Mouse (Mus musculus) lung, postnatal 10 days (tissue): ENCODE data around the gene Csnk1d.

ENCODE experiments used
- DNase-seq: peaks from one replicate; pipeline ENCODE4 v3.0.0; 2021

Csnk1d gene

GRCm38 (mm10) chr11:120984448-120985330 is 6.4 kb downstream of the Csnk1d start:
- DNase-seq = no peak

DNA sequence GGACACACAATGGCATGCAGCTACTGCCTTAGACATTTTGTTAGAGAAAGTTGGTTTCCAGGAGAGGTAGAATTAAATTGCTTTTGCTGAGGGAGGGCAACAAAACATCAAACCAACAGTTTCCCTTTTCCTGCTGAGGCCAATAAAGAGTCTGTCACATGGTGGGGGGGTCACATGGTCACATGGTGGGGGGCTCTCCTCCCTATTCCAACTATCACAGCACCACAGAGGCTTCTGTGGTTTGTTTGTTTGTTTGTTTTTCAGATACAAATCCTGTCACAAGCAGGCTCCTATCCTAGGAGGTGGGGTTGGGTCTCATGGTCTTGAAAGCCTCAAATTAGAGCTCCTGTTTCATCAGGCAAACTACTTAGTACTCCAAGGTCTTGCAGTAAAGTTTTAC is 8.7 kb downstream of the Csnk1d start:
- no peak for DNase-seq

DNA sequence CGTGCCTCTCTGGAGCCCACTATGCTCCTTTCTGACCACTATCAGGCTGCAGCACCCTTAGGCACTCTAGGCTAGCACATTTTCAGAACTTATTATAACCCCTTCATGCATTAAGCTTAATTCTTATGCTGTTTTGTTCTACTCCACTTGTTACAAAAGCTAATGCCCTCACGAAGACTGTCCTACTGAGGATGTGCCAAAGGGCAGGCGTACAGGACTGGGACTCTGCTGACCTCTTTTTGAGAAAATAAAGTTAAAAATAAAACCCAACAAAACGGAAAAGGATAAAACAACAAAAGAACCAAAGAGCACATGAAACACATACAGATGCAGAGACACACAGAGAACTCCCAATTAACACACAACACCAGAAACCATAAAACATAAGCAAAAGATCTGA is 9.5 kb downstream of the Csnk1d start:
- DNase-seq = no peak

DNA sequence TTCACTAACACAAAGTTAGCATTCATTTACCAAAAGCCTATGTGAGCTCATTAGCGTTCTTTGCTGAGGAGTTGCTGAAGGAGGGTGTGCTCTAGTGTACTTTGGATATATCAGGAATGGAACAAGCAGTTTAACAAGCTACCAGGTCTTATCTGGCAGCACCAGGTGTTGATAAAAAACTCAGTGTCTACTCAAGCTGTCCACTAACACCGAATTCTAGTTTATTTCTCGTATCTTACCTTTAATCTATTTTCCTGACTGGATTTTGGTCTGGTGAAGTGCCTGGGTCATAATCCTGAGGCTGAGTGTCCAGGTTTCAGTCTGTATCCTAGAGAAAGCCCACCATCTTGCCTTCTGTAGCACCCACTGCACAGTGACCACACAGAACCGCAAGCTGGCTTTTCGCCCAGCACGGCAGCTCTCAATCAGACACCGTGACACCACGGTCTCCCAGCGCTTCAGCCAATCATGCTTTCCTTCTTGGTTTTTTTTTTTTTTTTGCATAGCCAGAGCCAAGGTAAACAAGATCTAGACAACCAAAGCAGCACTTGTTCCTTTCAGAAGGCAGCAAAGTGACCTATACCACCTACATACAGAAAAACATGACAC is 10.6 kb downstream of the Csnk1d start:
- peak; percentile 57 for DNase-seq

DNA sequence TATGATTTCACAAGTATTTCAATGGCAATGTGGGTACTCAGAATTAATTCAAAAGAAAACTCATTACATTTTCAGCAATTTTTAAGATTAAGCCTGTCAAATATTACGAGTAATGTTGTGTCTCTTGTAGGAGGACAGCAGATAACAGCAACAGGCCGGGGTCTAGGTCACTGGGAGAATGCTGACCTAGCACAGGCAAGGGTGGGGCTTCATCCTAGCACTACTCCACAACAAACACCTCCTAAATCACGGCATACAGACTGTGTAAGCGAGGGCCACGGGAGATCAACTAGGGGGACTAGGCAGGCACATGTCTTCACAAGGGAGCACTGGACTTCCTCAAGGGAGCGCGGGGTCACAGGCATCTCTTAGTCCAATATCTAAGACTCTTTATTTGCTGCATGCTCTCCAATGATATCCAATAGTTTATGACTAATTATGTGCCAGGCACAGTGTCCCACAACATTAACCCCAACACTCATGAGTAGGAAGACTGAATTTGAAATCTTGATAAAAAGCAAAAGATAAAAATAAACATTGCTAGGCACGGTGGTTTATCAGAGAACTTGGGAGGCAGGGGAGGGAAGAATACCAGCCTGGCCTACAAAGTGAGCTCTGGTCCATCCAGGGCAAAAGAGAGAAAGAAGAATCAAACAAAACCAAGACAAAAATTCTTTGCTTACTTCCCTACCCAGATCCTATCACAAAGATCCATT is 11.3 kb downstream of the Csnk1d start:
- DNase-seq = no peak

DNA sequence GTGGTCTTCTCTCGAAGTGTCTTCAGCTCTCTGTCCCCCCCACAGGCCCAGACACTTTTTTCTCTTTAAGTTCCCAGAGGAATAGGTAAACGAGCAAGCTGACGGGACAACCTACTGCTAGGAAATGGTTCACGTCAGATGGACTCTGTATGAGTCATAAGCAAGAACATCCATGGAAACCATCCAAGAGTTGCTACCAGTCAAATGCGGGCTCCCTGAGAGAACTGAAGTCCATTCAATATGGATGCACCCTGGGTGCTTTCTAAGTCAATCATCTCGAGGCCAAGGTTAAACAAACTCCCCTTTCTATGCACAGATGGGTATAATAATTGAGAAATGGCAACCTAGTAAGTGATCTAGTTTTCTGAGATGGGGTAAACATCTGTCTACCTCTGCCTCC is 17.8 kb downstream of the Csnk1d start:
- no peak for DNase-seq

DNA sequence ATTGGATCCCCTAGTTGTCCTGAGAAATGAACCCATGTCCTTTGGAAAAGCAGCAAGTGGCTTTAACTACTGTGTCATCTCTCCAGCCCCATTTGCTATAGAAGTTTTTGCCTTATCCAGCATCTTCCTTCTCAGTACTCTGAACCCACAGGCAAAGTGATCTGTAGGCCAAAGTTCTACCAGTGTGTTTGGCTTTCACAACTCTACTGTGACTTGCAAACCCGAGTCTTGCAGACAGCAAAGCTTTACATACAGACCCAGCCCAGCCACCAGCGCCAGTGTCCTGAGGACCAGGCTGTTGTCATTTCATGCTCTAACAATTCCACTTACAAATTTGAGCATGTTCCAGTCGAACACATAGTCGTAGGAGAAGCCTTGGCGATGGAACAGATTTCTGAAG is 19.9 kb downstream of the Csnk1d start:
- DNase-seq = no peak

DNA sequence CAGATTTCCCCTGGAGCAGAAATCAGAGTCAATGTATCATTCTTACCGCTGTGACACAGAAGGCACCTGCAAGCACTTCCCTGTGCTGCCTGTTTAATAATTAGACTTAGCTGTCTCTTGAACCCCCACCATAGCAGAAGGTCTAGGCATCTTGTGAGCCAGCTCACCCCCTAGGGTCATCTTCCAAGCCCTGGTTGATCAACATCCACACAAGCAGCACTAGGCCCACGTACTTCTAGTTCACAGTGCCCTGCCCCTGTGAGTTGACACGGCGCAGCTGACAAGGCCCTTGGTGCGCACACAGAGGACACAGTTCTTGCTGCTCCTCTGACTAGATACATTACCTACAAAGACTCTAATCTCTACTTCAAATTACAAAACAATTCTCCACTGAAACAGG is 21.4 kb downstream of the Csnk1d start:
- DNase-seq = no peak

DNA sequence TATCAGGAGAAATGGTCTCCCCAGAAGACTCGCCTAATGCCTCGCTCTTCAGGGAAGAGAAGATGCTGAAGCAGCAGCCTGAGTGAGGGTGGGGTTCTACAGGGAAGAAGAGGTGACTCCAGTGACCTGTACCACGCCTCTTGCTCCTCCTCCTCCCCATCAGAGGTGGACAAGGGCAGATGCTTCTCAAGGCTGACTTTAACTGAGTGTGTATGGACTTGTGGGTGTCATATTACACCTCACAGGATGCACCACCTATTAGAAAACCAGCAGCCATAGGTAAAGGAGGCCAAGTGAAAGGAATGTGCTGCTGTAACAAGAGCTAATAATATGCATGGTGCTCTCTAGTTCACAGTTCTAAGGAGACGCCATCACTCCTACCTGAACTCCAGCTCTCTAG is 25.5 kb downstream of the Csnk1d start:
- DNase-seq = no peak

GRCm38 (mm10) chr11:120964195-120965157 is 26.7 kb downstream of the Csnk1d start:
- DNase-seq = no peak

DNA sequence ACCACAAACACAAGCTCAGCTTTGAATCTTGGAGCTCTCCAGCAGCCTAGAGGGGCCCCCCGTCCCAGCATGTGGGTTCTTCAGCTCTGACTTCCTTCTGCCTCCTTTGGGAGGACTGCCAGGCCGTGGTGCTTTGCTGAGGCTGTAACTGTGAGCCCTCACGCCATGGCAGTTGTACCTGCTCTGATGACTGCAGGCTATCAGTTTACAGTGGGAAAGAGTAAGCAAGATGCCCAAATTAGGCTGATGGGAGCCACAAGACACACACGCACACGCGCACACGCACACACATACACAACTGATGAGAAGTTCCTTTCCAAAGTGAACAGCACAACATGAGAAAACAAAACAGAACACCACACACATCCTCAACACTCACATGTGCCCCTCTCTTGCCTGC is 28.2 kb downstream of the Csnk1d start:
- no peak for DNase-seq

DNA sequence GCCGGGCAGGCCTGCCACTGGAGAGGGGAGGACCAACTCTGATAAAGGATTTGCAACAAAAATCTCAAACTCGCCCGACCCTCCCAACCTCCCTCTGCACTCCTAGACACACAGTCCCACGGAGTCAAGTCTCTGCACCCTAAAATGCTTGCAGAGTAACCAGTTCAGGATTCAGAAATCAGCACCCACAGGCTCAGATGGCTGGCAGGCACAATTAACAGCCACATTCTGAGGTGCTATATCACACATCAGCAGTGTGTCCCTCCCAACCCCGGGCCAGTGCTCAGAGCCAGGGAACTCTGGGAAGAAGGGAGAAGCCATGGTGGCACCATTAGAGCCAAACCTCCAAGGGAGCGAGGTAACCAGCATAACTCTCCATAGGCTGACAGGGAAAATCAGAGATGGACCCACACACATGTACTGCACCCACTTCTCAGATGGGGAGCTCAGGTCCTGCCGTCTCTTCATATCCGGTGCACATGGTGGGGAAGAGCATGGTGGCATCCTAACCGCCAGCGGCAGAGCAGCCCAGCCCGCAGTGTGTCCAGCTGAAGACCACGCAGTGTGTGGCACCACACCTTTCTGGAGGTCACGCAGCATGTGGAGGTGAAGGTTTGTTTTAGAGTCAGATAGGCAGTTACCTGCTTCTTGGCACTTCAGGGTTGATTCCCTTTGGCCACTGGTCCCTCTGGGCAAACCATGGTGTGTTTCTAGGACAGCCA is 28.9 kb downstream of the Csnk1d start:
- no peak for DNase-seq

GRCm38 (mm10) chr11:120961594-120961993 is 29.5 kb downstream of the Csnk1d start:
- no peak for DNase-seq

DNA sequence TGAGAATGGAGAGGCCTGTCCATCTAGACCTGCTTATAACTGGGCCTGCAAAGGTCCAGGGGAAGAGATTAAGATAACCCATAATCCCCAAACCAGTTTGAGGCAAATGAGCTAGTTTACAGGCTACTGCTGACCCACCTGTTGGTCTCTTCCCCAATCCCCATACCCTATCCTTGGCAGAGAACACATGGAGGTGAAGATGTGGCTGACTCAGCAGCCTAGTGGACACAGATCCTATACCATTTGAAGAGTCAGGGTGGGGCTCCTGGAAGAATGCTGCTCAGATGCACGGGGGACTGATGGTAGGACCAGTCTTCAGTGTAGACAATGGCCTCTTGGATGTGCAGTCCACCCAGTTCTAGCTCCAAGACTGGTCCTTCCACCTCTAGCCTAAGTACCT is 30.9 kb downstream of the Csnk1d start:
- DNase-seq = no peak

- DNase-seq = no peak
These were observed 31.6 kb downstream of the Csnk1d start for GRCm38 (mm10) chr11:120959564-120959963.

DNA sequence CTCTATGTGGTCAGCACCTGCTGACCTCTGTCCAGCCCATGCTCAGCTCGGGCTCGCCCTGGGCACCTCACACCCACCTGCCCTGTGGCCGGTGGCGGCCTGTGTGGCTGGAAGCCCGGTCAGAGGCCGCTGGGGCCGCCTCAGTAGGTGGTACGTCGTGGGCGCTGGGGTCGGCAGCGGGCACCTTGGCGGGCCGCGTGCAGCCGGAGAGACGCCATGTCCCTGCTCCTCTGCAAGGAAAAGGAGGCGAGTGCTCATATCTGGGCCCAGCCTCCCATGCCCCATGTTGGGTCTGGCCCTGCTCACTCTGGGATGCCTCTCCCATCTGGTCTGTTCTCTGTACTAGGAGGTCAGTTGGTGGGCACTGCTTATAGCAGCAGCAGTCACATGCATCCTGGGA is 32.1 kb downstream of the Csnk1d start:
- no peak for DNase-seq

DNA sequence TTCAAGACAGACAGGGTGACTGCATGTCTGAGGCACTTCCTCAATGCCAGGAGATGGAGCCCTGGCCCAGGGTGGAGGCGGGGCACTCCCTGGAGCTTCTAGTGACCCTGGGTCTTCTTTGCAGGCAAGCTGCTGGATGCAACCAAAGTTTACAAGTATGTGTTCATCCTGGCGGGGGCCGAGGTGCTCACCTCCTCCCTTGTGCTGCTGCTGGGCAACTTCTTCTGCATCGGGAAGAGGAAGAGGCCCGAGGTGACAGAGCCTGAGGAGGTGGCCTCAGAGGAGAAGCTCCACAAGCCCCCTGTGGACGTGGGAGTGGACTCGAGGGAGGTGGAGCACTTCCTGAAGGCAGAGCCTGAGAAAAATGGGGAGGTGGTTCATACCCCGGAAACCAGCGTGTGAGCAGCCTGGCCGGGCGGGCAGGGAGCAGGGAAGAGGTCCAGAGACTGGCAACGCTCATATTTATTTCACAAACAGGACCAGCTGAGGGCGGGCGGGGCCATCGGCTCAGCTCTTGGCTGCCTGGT is 33.3 kb downstream of the Csnk1d start:
- peak; percentile 64 for DNase-seq

- no peak for DNase-seq
These were observed 34.1 kb downstream of the Csnk1d start for GRCm38 (mm10) chr11:120957052-120957451.

- no peak for DNase-seq
These were observed 35.4 kb downstream of the Csnk1d start for GRCm38 (mm10) chr11:120955701-120956100.

DNA sequence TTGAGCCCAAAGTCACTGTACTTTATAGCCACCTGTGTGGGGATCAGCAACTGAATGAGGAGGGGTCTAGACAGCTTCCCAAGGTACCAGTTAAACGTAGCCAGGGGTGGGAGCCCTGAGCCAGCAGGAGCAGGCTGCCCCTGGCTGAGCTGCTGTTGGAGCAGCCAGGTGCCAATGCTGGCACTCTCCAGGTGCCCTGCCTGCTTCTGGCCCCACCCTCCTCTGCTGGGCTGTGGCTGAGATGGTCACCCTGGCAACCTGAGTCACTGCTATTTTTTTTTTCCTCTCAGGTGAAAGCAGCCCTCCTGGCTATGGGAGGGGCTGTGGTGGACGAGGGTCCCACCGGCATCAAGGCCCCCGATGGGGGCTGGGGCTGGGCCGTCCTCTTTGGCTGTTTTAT is 36.2 kb downstream of the Csnk1d start:
- peak; percentile 43 for DNase-seq
